Comparison of ENCODE assay signal across 7 mouse cellular contexts in the genomic region with DNA sequence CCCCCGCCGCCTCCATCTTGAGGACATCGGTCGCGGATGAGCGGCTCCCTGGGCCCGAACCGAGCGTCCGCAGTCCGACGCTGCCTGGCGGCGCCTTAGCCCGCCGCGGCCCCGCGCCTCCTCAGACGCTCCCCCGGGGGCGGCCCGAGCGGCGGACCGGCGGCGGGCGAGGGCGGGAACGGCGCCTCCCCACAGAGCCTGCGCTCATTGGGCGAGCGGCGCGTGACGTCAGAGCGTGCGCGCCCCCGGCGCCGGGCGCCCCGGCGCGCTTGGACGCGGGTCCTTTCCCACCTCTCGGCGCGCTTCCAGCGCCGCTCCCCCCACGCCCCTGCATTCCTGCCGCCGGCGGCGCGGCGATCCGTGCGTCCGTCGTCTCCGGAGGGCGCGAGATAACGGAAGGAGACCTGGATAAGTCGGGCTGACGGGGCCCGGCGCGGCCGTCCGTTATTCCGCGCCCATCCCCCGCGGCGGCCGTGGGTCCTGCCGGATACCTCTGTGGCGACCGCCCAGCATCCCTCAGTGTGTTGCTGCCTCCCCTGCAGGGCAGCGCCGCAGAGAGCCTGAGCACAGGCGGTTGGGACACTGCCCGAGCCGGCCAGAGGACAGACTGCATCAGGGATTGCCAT. TPM values are rescaled to one million over a fixed set of nuclear protein-coding genes. Genes with fewer than 3 reads are reported as not detected.
DNase-seq lines count a peak whose midpoint lies in the region; ATAC-seq and TF ChIP-seq lines count a peak whose summit lies in the region.

TSS of gene Pdzd8 (minus strand) at position 123 of the 626 bp plus-strand sequence.

- H3K9ac ChIP-seq in embryonic facial prominence, embryonic 12.5 days = peak within 1 kb of the TSS; percentile 95
- H3K9ac ChIP-seq in limb, embryonic 11.5 days (ENCODE audit: low read length) = peak within 1 kb of the TSS; percentile 94
- H3K9ac ChIP-seq in midbrain, embryonic 13.5 days (replicated peaks) = peak within 1 kb of the TSS; percentile 89

- peaks cover 14% of the 10 kb centered on the region for H3K4me1 ChIP-seq in embryonic facial prominence, embryonic 12.5 days
- H3K4me1 ChIP-seq in limb, embryonic 11.5 days (ENCODE audit: control insufficient read depth, insufficient read depth, low read length) = peaks cover 6% of the 10 kb centered on the region
- H3K4me1 ChIP-seq in midbrain, embryonic 13.5 days (replicated peaks) = peaks cover 40% of the 10 kb centered on the region
- H3K4me1 ChIP-seq in small intestine, adult 2 months (ENCODE audit: control insufficient read depth, insufficient read depth, insufficient read length, low read length) = peaks cover 2% of the 10 kb centered on the region

- H3K9me3 ChIP-seq in embryonic facial prominence, embryonic 12.5 days = no peaks in the 10 kb centered on the region
- H3K9me3 ChIP-seq in limb, embryonic 11.5 days (ENCODE audit: control insufficient read depth, low read length) = no peaks in the 10 kb centered on the region
- no peaks in the 10 kb centered on the region for H3K9me3 ChIP-seq in midbrain, embryonic 13.5 days

- peak; percentile 89 for ATAC-seq in embryonic facial prominence, embryonic 12.5 days (ENCODE audit: insufficient number of reproducible peaks, insufficient read depth, low FRiP score, low TSS enrichment)
- ATAC-seq in limb, embryonic 11.5 days (ENCODE audit: insufficient number of reproducible peaks, low FRiP score, low TSS enrichment, low read depth) = peak; percentile 90
- peak; percentile 94 for ATAC-seq in midbrain, embryonic 13.5 days

- peak; percentile 40; the same call in 1 of the 2 replicates for TF ChIP-seq POLR2A in small intestine, adult 2 months (IDR thresholded peaks at IDR 0.05; ENCODE audit: low read depth, low read length)

- H3K4me3 ChIP-seq in embryonic facial prominence, embryonic 12.5 days = peak within 1 kb of the TSS; percentile 95
- H3K4me3 ChIP-seq in limb, embryonic 11.5 days (ENCODE audit: low read depth, low read length) = peak within 1 kb of the TSS; percentile 94
- H3K4me3 ChIP-seq in midbrain, embryonic 13.5 days (replicated peaks) = peak within 1 kb of the TSS; percentile 92
- peak within 1 kb of the TSS; percentile 75 for H3K4me3 ChIP-seq in small intestine, adult 2 months (ENCODE audit: low read depth, low read length)

- peak within 1 kb of the TSS; percentile 83 for H3K4me2 ChIP-seq in embryonic facial prominence, embryonic 12.5 days (replicated peaks)
- peak within 1 kb of the TSS; percentile 99 for H3K4me2 ChIP-seq in limb, embryonic 11.5 days (ENCODE audit: low read depth, severe bottlenecking)
- H3K4me2 ChIP-seq in midbrain, embryonic 13.5 days (replicated peaks) = peak within 1 kb of the TSS; percentile 100

- peak within 1 kb of the TSS; percentile 91 for H3K27ac ChIP-seq in embryonic facial prominence, embryonic 12.5 days
- H3K27ac ChIP-seq in limb, embryonic 11.5 days (replicated peaks; ENCODE audit: low read depth, low read length) = peak within 1 kb of the TSS; percentile 82
- H3K27ac ChIP-seq in midbrain, embryonic 13.5 days = peak within 1 kb of the TSS; percentile 93
- peak within 1 kb of the TSS; percentile 62 for H3K27ac ChIP-seq in small intestine, adult 2 months (ENCODE audit: insufficient read depth, low read depth, low read length)

- H3K27me3 ChIP-seq in embryonic facial prominence, embryonic 12.5 days = no peaks in the 10 kb centered on the region
- H3K27me3 ChIP-seq in limb, embryonic 11.5 days (ENCODE audit: control insufficient read depth, insufficient read depth, low read length) = no peaks in the 10 kb centered on the region
- H3K27me3 ChIP-seq in midbrain, embryonic 13.5 days = peaks cover 2% of the 10 kb centered on the region; the same call in 1 of the 2 replicates
- H3K27me3 ChIP-seq in small intestine, adult 2 months (ENCODE audit: control insufficient read depth, insufficient read depth, low read length) = no peaks in the 10 kb centered on the region

- WGBS in embryonic facial prominence, embryonic 12.5 days = under 1% methylated on average over 82 of the region's 91 CpGs
- WGBS in limb, embryonic 11.5 days = under 1% methylated on average over 77 of the region's 91 CpGs
- WGBS in midbrain, embryonic 13.5 days = under 1% methylated on average over 80 of the region's 91 CpGs
- WGBS in small intestine, adult 2 months = under 1% methylated on average over 90 of the region's 91 CpGs

- DNase-seq in adrenal gland, postnatal 25 days = peak; percentile 92
- peak; percentile 91 to 94 for DNase-seq in heart, adult 18-20 months
- DNase-seq in kidney, adult 18-20 months = peak; percentile 94
- peak; percentile 91 for DNase-seq in limb, embryonic 11.5 days (ENCODE audit: low spot score)

- TF ChIP-seq CTCF in small intestine, adult 2 months (IDR thresholded peaks at IDR 0.05; ENCODE audit: extremely low read depth, insufficient read length, insufficient replicate concordance, low read depth, low read length) = no peak

- H3K36me3 ChIP-seq in embryonic facial prominence, embryonic 12.5 days = no peaks in the 10 kb centered on the region
- no peaks in the 10 kb centered on the region for H3K36me3 ChIP-seq in limb, embryonic 11.5 days (ENCODE audit: control insufficient read depth, insufficient read depth, low read length)
- H3K36me3 ChIP-seq in midbrain, embryonic 13.5 days = no peaks in the 10 kb centered on the region
- no peaks in the 10 kb centered on the region for H3K36me3 ChIP-seq in small intestine, adult 2 months (ENCODE audit: control insufficient read depth, insufficient read depth, low read length)

RNA-seq across cellular contexts. Expression of gene Pdzd8, which starts in this region (rescaled TPM):
- 34.8 and 38.9 TPM in 2 replicates for total RNA-seq in adrenal gland, postnatal 25 days (2021)
- 17.0 and 18.8 TPM in 2 replicates for polyA plus RNA-seq in embryonic facial prominence, embryonic 12.5 days (2016; fragmentation: Nextera tagmentation; extraction: Ambion mirVana)
- total RNA-seq in heart, adult 18-20 months (2021) = 10 to 100 TPM; 22.5 to 23.9 TPM
- 16.6 and 17.6 TPM in 2 replicates for polyA plus RNA-seq in limb, embryonic 11.5 days (2014; fragmentation: Nextera tagmentation; extraction: Ambion mirVana)
- 9.3 and 9.5 TPM in 2 replicates for polyA plus RNA-seq in midbrain, embryonic 13.5 days (2015; fragmentation: Nextera tagmentation; extraction: Ambion mirVana)
- polyA plus RNA-seq in small intestine, adult 2 months (2012; rRNA removed) = 7.5 and 11.8 TPM in 2 replicates

Comparison
In these comparisons a context has a peak if more than half of its experiments do, and no peak if none do; other contexts are left out.
1. Peak in every context shown above with its lines: DNase-seq, ATAC-seq, H3K4me3 ChIP-seq and H3K27ac ChIP-seq.